Mouse (Mus musculus): ENCODE measurements at regions not wholly inside any gene's neighbourhood (a gene's known extent, or its start where the extent isn't known, plus 50 kb on each side); places are given as distances from the start of the nearest gene placed in this dataset.

- no peak for DNase-seq
These were observed 128.1 kb upstream of the Cntn4 start for GRCm38 (mm10) chr6:105549366-105549765.

DNA sequence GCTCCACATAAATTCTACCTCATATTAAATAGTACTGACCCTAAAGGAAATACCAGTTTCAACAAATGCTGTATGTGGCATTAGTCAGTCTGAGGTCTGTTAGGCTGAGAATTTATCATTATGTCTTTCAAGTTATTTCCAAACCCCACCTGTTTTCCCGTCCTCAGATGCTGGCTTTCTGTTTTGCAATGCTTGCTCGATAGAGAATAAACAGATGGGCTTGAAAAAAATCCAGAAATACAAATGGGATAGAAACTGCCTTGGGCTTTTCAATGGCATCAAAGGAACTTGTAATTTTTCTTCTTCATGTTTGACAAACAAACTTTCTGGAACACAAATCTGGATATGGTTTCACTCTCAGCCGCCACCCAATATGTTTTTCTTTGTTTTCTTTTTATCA is 109.2 kb upstream of the Cntn4 start:
- peak; percentile 7 for DNase-seq

DNA sequence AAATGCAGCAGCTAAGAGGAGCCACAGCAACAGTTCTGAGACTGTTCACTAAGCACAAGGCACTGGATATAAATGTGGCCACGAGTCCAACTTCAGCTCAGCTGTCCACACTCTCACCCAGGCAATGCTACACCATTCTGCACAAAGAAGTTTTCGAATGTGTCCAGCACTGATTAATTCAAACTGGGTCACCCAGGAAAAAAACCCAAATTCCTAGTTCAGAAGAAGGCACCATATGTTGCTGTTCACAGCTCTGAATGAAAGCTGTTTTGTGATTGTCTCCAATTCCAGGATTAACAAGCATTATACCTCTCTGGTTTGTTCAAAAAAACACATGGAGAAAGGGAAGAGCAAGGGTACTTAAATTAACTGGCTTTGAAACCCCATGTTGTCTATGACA is 108.4 kb upstream of the Cntn4 start:
- peak; percentile 24 for DNase-seq

DNA sequence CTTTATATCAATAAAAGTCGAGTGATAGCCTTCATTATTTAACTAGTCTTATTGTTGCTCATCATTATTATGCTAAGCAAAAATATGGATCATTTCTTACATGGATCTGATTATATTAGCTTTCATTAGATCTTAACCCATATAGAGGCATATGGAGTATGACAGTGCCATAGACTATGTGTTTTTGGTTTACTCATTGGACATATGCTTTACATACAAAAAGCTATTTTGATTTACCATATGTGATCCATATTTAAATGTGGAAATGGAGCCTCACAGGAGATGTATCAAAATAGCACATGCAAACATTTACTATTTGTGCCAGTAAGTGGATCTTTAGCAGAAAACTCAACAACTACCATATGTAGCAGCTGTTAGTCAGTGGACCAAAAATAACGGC is 73.2 kb upstream of the Cntn4 start:
- no peak for DNase-seq
